Mouse (Mus musculus) olfactory bulb, adult 2 months (tissue): Measurements from ENCODE around the gene Dgkb.

Source experiments
- CTCF ChIP-seq: fragments of 200-500 bp; IDR thresholded peaks from 2 replicates; pipeline ENCODE4 v1.5.1; 2012; ENCODE audit warnings: low read depth, mild to moderate bottlenecking, low read length, moderate library complexity; ENCODE audit not compliant: insufficient read depth
- POLR2A ChIP-seq: fragments of 200-500 bp; IDR thresholded peaks from 2 replicates; pipeline ENCODE4 v1.6.1; 2012; ENCODE audit warnings: mild to moderate bottlenecking, low read depth, low read length, moderate library complexity; ENCODE audit not compliant: insufficient read depth

- no peak for TF ChIP-seq CTCF
- no peak for TF ChIP-seq POLR2A
These were observed 229.7 kb downstream of the Dgkb start for GRCm38 (mm10) chr12:38047256-38047655.
